Mouse (Mus musculus): ENCODE measurements around the gene Abcg1. TPM values are rescaled to one million over a fixed set of nuclear protein-coding genes. Genes with fewer than 3 reads are reported as not detected.

Abcg1 gene
- total and polyA plus RNA-seq, 2 experiments from 2014 or later = 16.1 to 24.2 TPM

- H3K4me2 ChIP-seq (ENCODE audit: low read depth) = no peak overlapping the region
- no peak overlapping the region for H3K9ac ChIP-seq
- no peak for DNase-seq
- H3K4me1 ChIP-seq (ENCODE audit: insufficient read depth) = peaks cover 17% of the 10 kb centered on the region
- H3K27ac ChIP-seq (ENCODE audit: low read depth, low read length) = no peak overlapping the region
- no peak for ATAC-seq
- no peaks in the 10 kb centered on the region for H3K27me3 ChIP-seq (ENCODE audit: insufficient read depth, low read length)
- no peaks in the 10 kb centered on the region for H3K36me3 ChIP-seq (ENCODE audit: insufficient read depth)
- WGBS = 82% methylated on average over 5 of the region's 5 CpGs
- no peaks in the 10 kb centered on the region for H3K9me3 ChIP-seq (ENCODE audit: low read length)
- TF ChIP-seq CTCF (IDR thresholded peaks at IDR 0.05; ENCODE audit: low read depth) = no peak
- no peak overlapping the region for H3K4me3 ChIP-seq (ENCODE audit: low read depth, low read length)
Observed at GRCm38 (mm10) chr17:31077561-31077960, 20.1 kb downstream of the Abcg1 start.

GRCm38 (mm10) chr17:31078581-31078980, 21.1 kb downstream of the Abcg1 start:
- no peaks in the 10 kb centered on the region for H3K27me3 ChIP-seq (ENCODE audit: insufficient read depth, low read length)
- no peak overlapping the region for H3K27ac ChIP-seq (ENCODE audit: low read depth, low read length)
- WGBS = 89% methylated on average over 11 of the region's 11 CpGs
- H3K4me3 ChIP-seq (ENCODE audit: low read depth, low read length) = no peak overlapping the region
- no peak for ATAC-seq
- TF ChIP-seq CTCF (IDR thresholded peaks at IDR 0.05; ENCODE audit: low read depth) = no peak
- no peak overlapping the region for H3K9ac ChIP-seq
- H3K4me2 ChIP-seq (ENCODE audit: low read depth) = no peak overlapping the region
- H3K9me3 ChIP-seq (ENCODE audit: low read length) = no peaks in the 10 kb centered on the region
- DNase-seq = no peak
- H3K4me1 ChIP-seq (ENCODE audit: insufficient read depth) = peaks cover 7% of the 10 kb centered on the region
- no peaks in the 10 kb centered on the region for H3K36me3 ChIP-seq (ENCODE audit: insufficient read depth)

GRCm38 (mm10) chr17:31079078-31079840, 21.8 kb downstream of the Abcg1 start:
- ATAC-seq (no peak), DNase-seq (no peak)
- Histone ChIP-seq H3K9me3 (ENCODE audit: low read length) (no peaks in the 10 kb centered on the region), H3K4me2 (ENCODE audit: low read depth) (no peak overlapping the region), H3K4me1 (ENCODE audit: insufficient read depth) (peaks cover 1% of the 10 kb centered on the region), H3K27ac (ENCODE audit: low read depth, low read length) (no peak overlapping the region), H3K4me3 (ENCODE audit: low read depth, low read length) (no peak overlapping the region), H3K36me3 (ENCODE audit: insufficient read depth) (no peaks in the 10 kb centered on the region), H3K27me3 (ENCODE audit: insufficient read depth, low read length) (no peaks in the 10 kb centered on the region), H3K9ac (no peak overlapping the region)
- WGBS = 60% methylated on average over 12 of the region's 12 CpGs
- TF ChIP-seq CTCF (IDR thresholded peaks at IDR 0.05; ENCODE audit: low read depth) = no peak

GRCm38 (mm10) chr17:31082296-31083078, 25.0 kb downstream of the Abcg1 start:
- H3K27ac ChIP-seq (ENCODE audit: low read depth, low read length) = no peak overlapping the region
- H3K4me2 ChIP-seq (ENCODE audit: low read depth) = no peak overlapping the region
- WGBS = 94% methylated on average over 4 of the region's 4 CpGs
- no peaks in the 10 kb centered on the region for H3K4me1 ChIP-seq (ENCODE audit: insufficient read depth)
- DNase-seq (no peak), ATAC-seq (no peak)
- no peaks in the 10 kb centered on the region for H3K36me3 ChIP-seq (ENCODE audit: insufficient read depth)
- no peaks in the 10 kb centered on the region for H3K27me3 ChIP-seq (ENCODE audit: insufficient read depth, low read length)
- TF ChIP-seq CTCF (IDR thresholded peaks at IDR 0.05; ENCODE audit: low read depth) = no peak
- no peak overlapping the region for H3K4me3 ChIP-seq (ENCODE audit: low read depth, low read length)
- no peak overlapping the region for H3K9ac ChIP-seq
- H3K9me3 ChIP-seq (ENCODE audit: low read length) = no peaks in the 10 kb centered on the region

GRCm38 (mm10) chr17:31085519-31085918, 28.0 kb downstream of the Abcg1 start:
- Histone ChIP-seq H3K27me3 (ENCODE audit: insufficient read depth, low read length) (no peaks in the 10 kb centered on the region), H3K36me3 (ENCODE audit: insufficient read depth) (no peaks in the 10 kb centered on the region), H3K4me2 (ENCODE audit: low read depth) (no peak overlapping the region), H3K27ac (ENCODE audit: low read depth, low read length) (no peak overlapping the region), H3K9me3 (ENCODE audit: low read length) (no peaks in the 10 kb centered on the region), H3K4me3 (ENCODE audit: low read depth, low read length) (no peak overlapping the region), H3K9ac (no peak overlapping the region), H3K4me1 (ENCODE audit: insufficient read depth) (peaks cover 9% of the 10 kb centered on the region)
- DNase-seq = no peak
- 90% methylated on average over 3 of the region's 3 CpGs for WGBS
- no peak for TF ChIP-seq CTCF (IDR thresholded peaks at IDR 0.05; ENCODE audit: low read depth)
- no peak for ATAC-seq

- H3K4me1 ChIP-seq (ENCODE audit: insufficient read depth) = peaks cover 15% of the 10 kb centered on the region
- H3K36me3 ChIP-seq (ENCODE audit: insufficient read depth) = no peaks in the 10 kb centered on the region
- TF ChIP-seq CTCF (IDR thresholded peaks at IDR 0.05; ENCODE audit: low read depth) = no peak
- no peak overlapping the region for H3K27ac ChIP-seq (ENCODE audit: low read depth, low read length)
- peak; percentile 51; the same call in 1 of the 2 replicates for ATAC-seq
- H3K4me3 ChIP-seq (ENCODE audit: low read depth, low read length) = no peak overlapping the region
- H3K27me3 ChIP-seq (ENCODE audit: insufficient read depth, low read length) = no peaks in the 10 kb centered on the region
- no peak overlapping the region for H3K4me2 ChIP-seq (ENCODE audit: low read depth)
- H3K9me3 ChIP-seq (ENCODE audit: low read length) = no peaks in the 10 kb centered on the region
- no peak overlapping the region for H3K9ac ChIP-seq
- WGBS = 79% methylated on average over 7 of the region's 7 CpGs
- DNase-seq = no peak
Observed at GRCm38 (mm10) chr17:31086196-31086595, 28.7 kb downstream of the Abcg1 start.

GRCm38 (mm10) chr17:31088711-31089110, 31.2 kb downstream of the Abcg1 start:
- ATAC-seq (no peak), DNase-seq (no peak)
- TF ChIP-seq CTCF (IDR thresholded peaks at IDR 0.05; ENCODE audit: low read depth) = no peak
- Histone ChIP-seq H3K4me1 (ENCODE audit: insufficient read depth) (peaks cover 17% of the 10 kb centered on the region), H3K36me3 (ENCODE audit: insufficient read depth) (peaks cover 4% of the 10 kb centered on the region; the same call in 1 of the 2 replicates), H3K4me3 (ENCODE audit: low read depth, low read length) (no peak overlapping the region), H3K4me2 (ENCODE audit: low read depth) (no peak overlapping the region), H3K27me3 (ENCODE audit: insufficient read depth, low read length) (no peaks in the 10 kb centered on the region), H3K27ac (ENCODE audit: low read depth, low read length) (no peak overlapping the region), H3K9me3 (ENCODE audit: low read length) (no peaks in the 10 kb centered on the region), H3K9ac (no peak overlapping the region)
- 60% methylated on average over 5 of the region's 5 CpGs for WGBS
